In genomic region chr16:56311291-56311690, GRCm38 (mm10) we compare ENCODE assay signal across 17 mouse cellular contexts.
DNase-seq lines count a peak whose midpoint lies in the region; ATAC-seq and TF ChIP-seq lines count a peak whose summit lies in the region.
"Had no signal": no experiment of that assay in that cellular context is flagged by ENCODE, and none has a peak within 500 bp of the region (broad histone marks: within the 10 kb centered on the region; RNA-seq: fewer than 3 reads in every experiment).

No protein-coding gene starts in this region.

- TF ChIP-seq CTCF in left cerebral cortex, adult 2 months (IDR thresholded peaks at IDR 0.05): peak; percentile 52

- H3K9me3 ChIP-seq in heart, embryonic 11.5 days (replicated peaks; ENCODE audit: control insufficient read depth, low read length): no peaks in the 10 kb centered on the region
- no peaks in the 10 kb centered on the region for H3K9me3 ChIP-seq in forebrain, embryonic 11.5 days (ENCODE audit: control insufficient read depth, low read length)
- H3K9me3 ChIP-seq: hindbrain, embryonic 13.5 days; liver, embryonic 12.5 days; megakaryocyte, embryonic 14.5 days; stomach, embryonic 15.5 days had no signal

- peak; percentile 19 for DNase-seq in heart, adult 8-10 months (ENCODE audit: low spot score)
- no peak for DNase-seq in left cerebral cortex, adult 2 months (ENCODE audit: extremely low spot score in 1 of 2, low spot score in 2 of 2)
- no peak for DNase-seq in left cerebral cortex, adult 11 months (ENCODE audit: low spot score)
- DNase-seq in urinary bladder, postnatal 25 days (ENCODE audit: low spot score): peak; percentile 4
- DNase-seq in urinary bladder, adult 2 months (ENCODE audit: low spot score): no peak
- DNase-seq in natural killer cell, adult 2 months (ENCODE audit: low spot score in 2 of 2): no peak
- no peak for DNase-seq in forebrain, embryonic 11.5 days (ENCODE audit: low spot score)
- DNase-seq: cerebellum, adult 11 months; kidney, postnatal 14 days; right cerebral cortex, postnatal 4 days; thymus, postnatal 4 days had no signal

- no peaks in the 10 kb centered on the region for H3K4me1 ChIP-seq in heart, embryonic 11.5 days (ENCODE audit: control insufficient read depth, insufficient read depth, low read length)
- no peaks in the 10 kb centered on the region for H3K4me1 ChIP-seq in forebrain, embryonic 11.5 days (replicated peaks; ENCODE audit: control insufficient read depth, insufficient read depth, low read length)
- H3K4me1 ChIP-seq: hindbrain, embryonic 13.5 days; liver, embryonic 12.5 days; megakaryocyte, embryonic 14.5 days; stomach, embryonic 15.5 days had no signal

- no peaks in the 10 kb centered on the region for H3K36me3 ChIP-seq in heart, embryonic 11.5 days (ENCODE audit: control insufficient read depth, insufficient read depth, low read length)
- no peaks in the 10 kb centered on the region for H3K36me3 ChIP-seq in forebrain, embryonic 11.5 days (ENCODE audit: control insufficient read depth, insufficient read depth, low read length)
- H3K36me3 ChIP-seq: hindbrain, embryonic 13.5 days; liver, embryonic 12.5 days; stomach, embryonic 15.5 days had no signal

- H3K9ac ChIP-seq in heart, embryonic 11.5 days (ENCODE audit: low read depth, low read length): no peak overlapping the region
- no peak overlapping the region for H3K9ac ChIP-seq in forebrain, embryonic 11.5 days (ENCODE audit: low read length)
- H3K9ac ChIP-seq: hindbrain, embryonic 13.5 days; liver, embryonic 12.5 days; stomach, embryonic 15.5 days had no signal

- no peak overlapping the region for H3K27ac ChIP-seq in heart, embryonic 11.5 days (ENCODE audit: low read depth, low read length)
- no peak overlapping the region for H3K27ac ChIP-seq in left cerebral cortex, adult 2 months
- no peak overlapping the region for H3K27ac ChIP-seq in forebrain, embryonic 11.5 days (ENCODE audit: low read depth, low read length)
- H3K27ac ChIP-seq: hindbrain, embryonic 13.5 days; liver, embryonic 12.5 days; stomach, embryonic 15.5 days had no signal

- H3K4me3 ChIP-seq in heart, embryonic 11.5 days (ENCODE audit: low read depth, low read length): no peak overlapping the region
- no peak overlapping the region for H3K4me3 ChIP-seq in left cerebral cortex, adult 2 months
- no peak overlapping the region for H3K4me3 ChIP-seq in forebrain, embryonic 11.5 days (ENCODE audit: low read depth, low read length)
- H3K4me3 ChIP-seq: erythroblast, embryonic 14.5 days; hindbrain, embryonic 13.5 days; liver, embryonic 12.5 days; megakaryocyte, embryonic 14.5 days; stomach, embryonic 15.5 days had no signal

- H3K27me3 ChIP-seq in heart, embryonic 11.5 days (ENCODE audit: control insufficient read depth, insufficient read depth, low read length): no peaks in the 10 kb centered on the region
- H3K27me3 ChIP-seq in forebrain, embryonic 11.5 days (ENCODE audit: control insufficient read depth, insufficient read depth, low read length): no peaks in the 10 kb centered on the region
- H3K27me3 ChIP-seq: hindbrain, embryonic 13.5 days; liver, embryonic 12.5 days; megakaryocyte, embryonic 14.5 days; stomach, embryonic 15.5 days had no signal

- no peak overlapping the region for H3K4me2 ChIP-seq in heart, embryonic 11.5 days
- H3K4me2 ChIP-seq in forebrain, embryonic 11.5 days (ENCODE audit: low read depth, low read length, severe bottlenecking): no peak overlapping the region
- H3K4me2 ChIP-seq: hindbrain, embryonic 13.5 days; liver, embryonic 12.5 days; stomach, embryonic 15.5 days had no signal

- intact Hi-C loops in left cerebral cortex, adult 2 months (cut with DNase I): no loop called here

- ATAC-seq in heart, embryonic 11.5 days (replicated peaks; ENCODE audit: insufficient number of reproducible peaks, low FRiP score, low TSS enrichment): no peak
- no peak for ATAC-seq in forebrain, embryonic 11.5 days (replicated peaks; ENCODE audit: low FRiP score)
- ATAC-seq: liver, embryonic 12.5 days had no signal

Comparison
In these comparisons a context has a peak if more than half of its experiments do, and no peak if none do; other contexts are left out.
1. DNase-seq: peak in heart, adult 8-10 months (single experiment) and urinary bladder, postnatal 25 days (single experiment); none in left cerebral cortex, adult 2 months (0 of 2), left cerebral cortex, adult 11 months (single experiment), urinary bladder, adult 2 months (single experiment), natural killer cell, adult 2 months (0 of 2) and forebrain, embryonic 11.5 days (single experiment).